Mouse (Mus musculus): ENCODE results near the gene Cyyr1. TPM values are rescaled to one million over a fixed set of nuclear protein-coding genes. Genes with fewer than 3 reads are reported as not detected.
"Not testable (repeated sequence)": the region's sequence is repeated elsewhere in the genome, so short reads cannot be mapped to it uniquely, and the experiment has no call there.

The Cyyr1 gene
- total RNA-seq (2014; rRNA removed) (4.2 and 4.4 TPM in 2 replicates), polyA plus RNA-seq (2012; rRNA removed) (1.7 and 1.8 TPM in 2 replicates)

DNA sequence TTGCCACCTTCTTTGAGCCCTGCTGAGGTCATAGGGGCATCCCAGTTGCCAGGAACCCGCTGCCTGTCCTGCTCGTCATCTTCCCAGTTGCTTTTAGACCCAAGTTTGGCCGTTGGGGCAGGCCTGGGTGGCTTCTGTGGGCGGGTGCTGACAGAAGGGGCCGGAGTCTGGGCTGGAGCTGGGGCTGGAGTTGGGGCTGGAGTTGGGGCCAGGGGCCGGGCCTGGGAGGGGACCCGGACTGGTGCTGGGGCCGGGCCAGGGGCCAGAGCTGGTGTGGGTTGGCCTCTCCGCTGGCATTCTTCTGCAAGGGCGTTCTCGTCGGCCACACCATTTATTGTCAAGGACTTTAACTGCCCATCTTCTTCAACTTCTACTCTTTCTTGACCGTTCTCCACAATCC lies at the start of gene Cyyr1:
TSS of gene Cyyr1 (minus strand) at position 101 of the 400 bp plus-strand sequence.
- 70% methylated on average over 13 of the region's 13 CpGs for WGBS
- H3K4me3 ChIP-seq (ENCODE audit: insufficient read depth, low read depth, low read length); H3K9ac ChIP-seq (ENCODE audit: low read depth, low read length); H3K27ac ChIP-seq (replicated peaks; ENCODE audit: insufficient read depth, low read depth, low read length); H3K79me2 ChIP-seq (ENCODE audit: control insufficient read depth, insufficient read depth, low read length); DNase-seq (ENCODE audit: extremely low read depth, low read depth, low spot score); H3K36me3 ChIP-seq (ENCODE audit: control insufficient read depth, insufficient read depth, low read length); H3K4me1 ChIP-seq (ENCODE audit: control insufficient read depth, insufficient read depth, low read length); H3K27me3 ChIP-seq (ENCODE audit: control insufficient read depth, insufficient read depth, low read length): not testable (repeated sequence)

DNA sequence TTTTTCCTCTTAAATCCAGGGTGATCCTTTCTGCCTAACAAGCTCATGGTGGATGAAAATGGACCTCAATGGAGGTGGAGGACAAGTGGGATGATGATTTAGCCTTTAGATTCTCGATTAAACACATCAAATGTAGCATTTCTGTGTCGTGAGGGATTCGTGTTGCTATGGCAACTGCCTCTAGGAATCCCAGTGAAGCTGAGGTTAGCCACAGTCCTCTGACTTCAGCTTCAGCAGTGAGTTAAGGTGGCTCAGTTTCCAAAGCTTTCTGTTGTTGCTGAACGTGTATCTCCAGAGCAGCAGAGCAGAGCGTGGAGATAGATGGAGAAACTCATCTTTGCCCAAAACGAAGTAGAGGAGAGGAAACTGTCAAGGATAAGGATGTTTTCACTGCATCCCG lies 35.6 kb upstream of the Cyyr1 start:
- Histone ChIP-seq H3K4me3 (ENCODE audit: insufficient read depth, low read depth, low read length) (no peak overlapping the region), H3K27ac (replicated peaks; ENCODE audit: insufficient read depth, low read depth, low read length) (no peak overlapping the region), H3K79me2 (ENCODE audit: control insufficient read depth, insufficient read depth, low read length) (no peaks in the 10 kb centered on the region), H3K4me1 (ENCODE audit: control insufficient read depth, insufficient read depth, low read length) (no peaks in the 10 kb centered on the region), H3K9ac (ENCODE audit: low read depth, low read length) (no peak overlapping the region), H3K27me3 (ENCODE audit: control insufficient read depth, insufficient read depth, low read length) (no peaks in the 10 kb centered on the region), H3K36me3 (ENCODE audit: control insufficient read depth, insufficient read depth, low read length) (no peaks in the 10 kb centered on the region)
- no peak for DNase-seq (ENCODE audit: extremely low read depth, low read depth, low spot score)
- TF ChIP-seq POLR2A (IDR thresholded peaks at IDR 0.05; ENCODE audit: extremely low read depth, insufficient read depth, low read length) = no peak
- no peak for TF ChIP-seq CTCF (IDR thresholded peaks at IDR 0.05; ENCODE audit: low read depth, low read length)
- WGBS = 77% methylated on average over 7 of the region's 7 CpGs

DNA sequence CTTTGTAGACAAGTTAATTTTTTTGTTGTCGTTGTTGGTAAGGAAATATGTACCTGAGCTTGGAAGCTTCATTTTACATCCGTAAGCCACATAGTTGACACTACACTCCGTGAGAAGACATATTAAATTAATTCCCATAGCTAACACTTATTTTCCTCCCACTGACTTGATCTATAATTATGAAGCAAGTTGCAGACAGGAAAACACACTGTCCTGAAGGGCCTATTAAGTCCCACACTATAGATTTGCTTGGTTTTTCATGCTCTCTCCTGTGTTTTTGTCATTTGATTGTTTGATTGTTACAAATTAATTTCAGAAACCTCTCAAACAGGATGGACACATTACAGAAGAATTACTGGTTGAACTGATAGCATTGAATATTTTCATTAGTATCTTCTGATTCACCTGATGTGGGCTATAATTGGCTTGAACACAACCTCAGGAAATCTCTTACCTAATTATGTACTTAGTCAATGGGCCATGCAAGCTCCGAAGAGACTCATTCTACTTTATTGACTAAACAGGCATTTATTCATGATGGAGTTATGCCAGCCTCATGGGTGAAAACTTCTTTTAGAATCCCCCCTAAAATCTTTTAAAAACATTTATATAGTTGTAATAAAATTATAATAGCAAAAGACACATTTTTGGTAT lies 34.5 kb upstream of the Cyyr1 start:
- Histone ChIP-seq H3K9ac (ENCODE audit: low read depth, low read length) (no peak overlapping the region), H3K27me3 (ENCODE audit: control insufficient read depth, insufficient read depth, low read length) (no peaks in the 10 kb centered on the region), H3K36me3 (ENCODE audit: control insufficient read depth, insufficient read depth, low read length) (no peaks in the 10 kb centered on the region), H3K79me2 (ENCODE audit: control insufficient read depth, insufficient read depth, low read length) (no peaks in the 10 kb centered on the region), H3K4me1 (ENCODE audit: control insufficient read depth, insufficient read depth, low read length) (no peaks in the 10 kb centered on the region), H3K27ac (replicated peaks; ENCODE audit: insufficient read depth, low read depth, low read length) (no peak overlapping the region), H3K4me3 (ENCODE audit: insufficient read depth, low read depth, low read length) (no peak overlapping the region)
- TF ChIP-seq POLR2A (IDR thresholded peaks at IDR 0.05; ENCODE audit: extremely low read depth, insufficient read depth, low read length) = no peak
- TF ChIP-seq CTCF (IDR thresholded peaks at IDR 0.05; ENCODE audit: low read depth, low read length) = no peak
- no peak for DNase-seq (ENCODE audit: extremely low read depth, low read depth, low spot score)
- WGBS = 93% methylated on average over 4 of the region's 4 CpGs

DNA sequence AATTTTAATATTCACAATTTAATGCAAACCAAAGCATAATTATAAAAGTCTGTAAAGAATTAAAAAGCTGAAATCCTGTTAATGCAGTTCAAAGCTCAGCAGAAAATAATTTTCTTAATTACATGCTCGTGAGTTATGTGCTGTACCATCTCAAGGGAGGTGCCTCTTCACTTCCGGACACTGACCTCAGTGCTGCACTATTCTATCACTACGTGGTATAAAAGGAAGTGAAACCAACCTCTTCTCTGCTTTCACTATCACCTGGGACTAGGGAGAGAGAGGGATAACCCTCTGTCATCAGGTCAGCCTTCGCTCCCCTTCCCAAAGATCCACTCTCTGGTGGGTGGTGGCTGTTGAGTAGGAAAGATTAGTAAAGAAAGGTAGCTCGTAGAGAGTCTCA lies 13.3 kb upstream of the Cyyr1 start:
- no peak for DNase-seq (ENCODE audit: extremely low read depth, low read depth, low spot score)
- WGBS = 65% methylated on average over 5 of the region's 5 CpGs
- no peaks in the 10 kb centered on the region for H3K4me1 ChIP-seq (ENCODE audit: control insufficient read depth, insufficient read depth, low read length)
- H3K4me3 ChIP-seq (ENCODE audit: insufficient read depth, low read depth, low read length) = no peak overlapping the region
- H3K27ac ChIP-seq (replicated peaks; ENCODE audit: insufficient read depth, low read depth, low read length) = peak overlapping the region; percentile 57; the same call in 1 of the 2 replicates
- H3K9ac ChIP-seq (ENCODE audit: low read depth, low read length) = no peak overlapping the region
- no peak for TF ChIP-seq CTCF (IDR thresholded peaks at IDR 0.05; ENCODE audit: low read depth, low read length)
- no peak for TF ChIP-seq POLR2A (IDR thresholded peaks at IDR 0.05; ENCODE audit: extremely low read depth, insufficient read depth, low read length)
- no peaks in the 10 kb centered on the region for H3K36me3 ChIP-seq (ENCODE audit: control insufficient read depth, insufficient read depth, low read length)
- no peaks in the 10 kb centered on the region for H3K27me3 ChIP-seq (ENCODE audit: control insufficient read depth, insufficient read depth, low read length)
- no peaks in the 10 kb centered on the region for H3K79me2 ChIP-seq (ENCODE audit: control insufficient read depth, insufficient read depth, low read length)

DNA sequence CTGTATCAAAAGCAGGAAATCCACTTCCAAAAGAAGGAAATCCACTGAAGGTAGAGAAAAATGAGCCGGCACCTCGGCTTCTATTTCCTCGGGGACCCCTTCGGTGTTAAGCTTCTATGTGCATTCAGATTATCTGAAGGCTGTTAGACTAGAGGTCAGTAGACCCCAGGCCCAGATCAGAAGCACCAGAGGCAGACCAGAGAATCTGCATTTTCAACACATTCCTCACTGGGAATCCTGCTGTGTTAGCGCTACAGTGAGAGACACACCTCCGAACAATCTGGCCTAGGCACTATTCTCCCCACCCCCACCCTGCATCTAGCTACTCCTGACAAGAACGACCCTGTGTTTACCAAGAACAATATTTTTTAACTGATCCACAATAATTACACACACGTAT lies 641 bp upstream of the Cyyr1 start:
- Histone ChIP-seq H3K27ac (replicated peaks; ENCODE audit: insufficient read depth, low read depth, low read length) (no peak overlapping the region), H3K4me1 (ENCODE audit: control insufficient read depth, insufficient read depth, low read length) (no peaks in the 10 kb centered on the region), H3K4me3 (ENCODE audit: insufficient read depth, low read depth, low read length) (no peak overlapping the region), H3K27me3 (ENCODE audit: control insufficient read depth, insufficient read depth, low read length) (no peaks in the 10 kb centered on the region), H3K9ac (ENCODE audit: low read depth, low read length) (no peak overlapping the region), H3K79me2 (ENCODE audit: control insufficient read depth, insufficient read depth, low read length) (no peaks in the 10 kb centered on the region), H3K36me3 (ENCODE audit: control insufficient read depth, insufficient read depth, low read length) (no peaks in the 10 kb centered on the region)
- WGBS = 47% methylated on average over 8 of the region's 8 CpGs
- TF ChIP-seq POLR2A (IDR thresholded peaks at IDR 0.05; ENCODE audit: extremely low read depth, insufficient read depth, low read length) (no peak), CTCF (IDR thresholded peaks at IDR 0.05; ENCODE audit: low read depth, low read length) (no peak)
- DNase-seq (ENCODE audit: extremely low read depth, low read depth, low spot score) = no peak

DNA sequence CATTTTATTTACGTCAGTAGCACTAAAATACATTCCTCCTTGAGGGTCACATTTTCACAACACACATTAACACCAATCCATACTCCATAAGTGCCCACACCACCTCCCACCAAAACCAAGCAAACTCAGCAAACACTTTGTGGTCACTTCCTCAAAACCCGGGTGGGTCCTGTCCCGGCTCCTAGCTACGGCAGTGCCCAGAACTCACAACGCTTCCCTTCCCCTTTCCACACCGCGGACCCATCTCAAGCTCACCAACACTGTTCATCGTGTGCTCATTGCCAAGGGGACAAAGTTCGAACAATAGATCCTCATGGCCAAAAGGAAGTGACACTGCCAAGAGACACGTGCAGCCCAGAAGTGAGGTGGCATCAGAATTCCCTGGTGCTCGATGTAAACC lies 1.2 kb downstream of the Cyyr1 start:
- H3K4me1 ChIP-seq (ENCODE audit: control insufficient read depth, insufficient read depth, low read length); H3K27ac ChIP-seq (replicated peaks; ENCODE audit: insufficient read depth, low read depth, low read length); H3K27me3 ChIP-seq (ENCODE audit: control insufficient read depth, insufficient read depth, low read length); H3K36me3 ChIP-seq (ENCODE audit: control insufficient read depth, insufficient read depth, low read length); H3K79me2 ChIP-seq (ENCODE audit: control insufficient read depth, insufficient read depth, low read length); H3K9ac ChIP-seq (ENCODE audit: low read depth, low read length); H3K4me3 ChIP-seq (ENCODE audit: insufficient read depth, low read depth, low read length); DNase-seq (ENCODE audit: extremely low read depth, low read depth, low spot score): not testable (repeated sequence)
- WGBS = 91% methylated on average over 1 of the region's 11 CpGs

Measured in liver, adult 2 months (tissue).